Mouse (Mus musculus) C2C12 (cell line): ENCODE data around the gene Ccdc107. TPM values are rescaled to one million over a fixed set of nuclear protein-coding genes. Genes with fewer than 3 reads are reported as not detected.
A peak's percentile ranks its signal among the peaks of the same experiment; 100 is the strongest.
"Not testable (repeated sequence)": the region's sequence is repeated elsewhere in the genome, so short reads cannot be mapped to it uniquely, and the experiment has no call there.

Experiments
- H3K27me3 ChIP-seq: one replicate; pipeline ENCODE4 v1.6.1; 2011; ENCODE audit not compliant: control insufficient read depth, insufficient read depth, insufficient read length
- H3K36me3 ChIP-seq: one replicate; pipeline ENCODE4 v1.6.1; 2011; ENCODE audit not compliant: control insufficient read depth, insufficient read depth
- H3K4me3 ChIP-seq: one replicate; pipeline ENCODE4 v1.5.1; 2011; ENCODE audit warnings: mild to moderate bottlenecking, control low read depth; ENCODE audit not compliant: poor library complexity, insufficient read depth, severe bottlenecking
- H3K79me2 ChIP-seq: one replicate; pipeline ENCODE4 v1.6.1; 2011; ENCODE audit not compliant: control insufficient read depth, insufficient read depth
- H3K79me3 ChIP-seq: one replicate; pipeline ENCODE4 v1.6.1; 2011; ENCODE audit warnings: low read depth, control low read depth
- H3ac ChIP-seq: one replicate; pipeline ENCODE3; 2011; ENCODE audit warnings: low read depth; ENCODE audit not compliant: control insufficient read depth, insufficient read length
- CEBPB ChIP-seq: IDR thresholded peaks from one replicate; pipeline ENCODE4 v1.6.1; 2011; ENCODE audit warnings: low read depth, mild to moderate bottlenecking, control low read depth, moderate library complexity
- CTCF ChIP-seq: IDR thresholded peaks from one replicate; pipeline ENCODE4 v1.5.1; 2011; ENCODE audit not compliant: control insufficient read depth, insufficient read depth, insufficient read length
- FOSL1 ChIP-seq: IDR thresholded peaks from one replicate; pipeline ENCODE4 v1.8.0; 2011; ENCODE audit warnings: mild to moderate bottlenecking, low read length; ENCODE audit not compliant: poor library complexity, insufficient read depth, severe bottlenecking
- MAX ChIP-seq: IDR thresholded peaks from one replicate; pipeline ENCODE4 v1.6.1; 2011; ENCODE audit warnings: mild to moderate bottlenecking, control low read depth
- MYOD1 ChIP-seq: IDR thresholded peaks from one replicate; pipeline ENCODE4 v1.6.1; 2011; ENCODE audit warnings: low read depth; ENCODE audit not compliant: control insufficient read depth, insufficient read length
- MYOG ChIP-seq: IDR thresholded peaks from one replicate; pipeline ENCODE4 v1.6.1; 2011; ENCODE audit not compliant: control insufficient read depth, insufficient read length; ENCODE audit errors: extremely low read depth
- USF1 ChIP-seq: IDR thresholded peaks from one replicate; pipeline ENCODE4 v1.6.1; 2011; ENCODE audit warnings: low read depth, mild to moderate bottlenecking, control low read depth, moderate library complexity
- polyA plus RNA-seq: library from polyadenylated mRNA; unstranded; fragments of >200 nt; fragmentation: generic; extraction: Trizol; gene quantifications from one replicate; pipeline ENCODE4 v1.2.1, GENCODE M21; 2012; ENCODE audit warnings: missing spikeins

Gene Ccdc107
- polyA plus RNA-seq, 1 experiment: 58.9 TPM

- Histone ChIP-seq H3K79me2 (no peaks in the 10 kb centered on the region), H3K79me3 (no peaks in the 10 kb centered on the region), H3K27me3 (no peaks in the 10 kb centered on the region), H3K4me3 (no peak overlapping the region), H3K36me3 (no peaks in the 10 kb centered on the region), H3ac (no peak overlapping the region)
- TF ChIP-seq MAX (no peak), CTCF (peak; percentile 16), USF1 (no peak), MYOD1 (no peak), MYOG (no peak), CEBPB (no peak)
These were observed 13.5 kb upstream of the Ccdc107 start for GRCm38 (mm10) chr4:43478906-43479832.

- TF ChIP-seq CEBPB (no peak), CTCF (no peak), FOSL1 (no peak), USF1 (no peak), MYOD1 (no peak), MAX (no peak), MYOG (no peak)
- Histone ChIP-seq H3K4me3 (no peak overlapping the region), H3K27me3 (no peaks in the 10 kb centered on the region), H3K36me3 (no peaks in the 10 kb centered on the region), H3K79me2 (no peaks in the 10 kb centered on the region), H3K79me3 (no peaks in the 10 kb centered on the region), H3ac (no peak overlapping the region)
These were observed 11.7 kb upstream of the Ccdc107 start for GRCm38 (mm10) chr4:43480985-43481384.

- no peak overlapping the region for H3K4me3 ChIP-seq
- no peaks in the 10 kb centered on the region for H3K27me3 ChIP-seq
- H3ac ChIP-seq: no peak overlapping the region
- TF ChIP-seq CEBPB (no peak), FOSL1 (no peak)
- no peaks in the 10 kb centered on the region for H3K79me3 ChIP-seq
- H3K36me3 ChIP-seq: no peaks in the 10 kb centered on the region
- H3K79me2 ChIP-seq: no peaks in the 10 kb centered on the region
These were observed 10.7 kb upstream of the Ccdc107 start for GRCm38 (mm10) chr4:43481894-43482456.

GRCm38 (mm10) chr4:43482591-43482990 is 10.1 kb upstream of the Ccdc107 start:
- H3K79me3 ChIP-seq: no peaks in the 10 kb centered on the region
- H3K79me2 ChIP-seq: no peaks in the 10 kb centered on the region
- H3K4me3 ChIP-seq: no peak overlapping the region
- H3K36me3 ChIP-seq: no peaks in the 10 kb centered on the region
- H3ac ChIP-seq: no peak overlapping the region
- TF ChIP-seq MYOG (no peak), MAX (no peak), FOSL1 (no peak), CTCF (no peak), CEBPB (no peak), USF1 (no peak)
- H3K27me3 ChIP-seq: no peaks in the 10 kb centered on the region

- Histone ChIP-seq H3K36me3 (no peaks in the 10 kb centered on the region), H3ac (no peak within 1 kb of the TSS), H3K79me2 (no peaks in the 10 kb centered on the region), H3K27me3 (no peaks in the 10 kb centered on the region), H3K4me3 (no peak within 1 kb of the TSS), H3K79me3 (no peaks in the 10 kb centered on the region)
- TF ChIP-seq MYOD1 (no peak), MYOG (no peak)
These were observed 9.1 kb upstream of the Ccdc107 start, which contains the start of gene Sit1 for GRCm38 (mm10) chr4:43483535-43484091. Sit1 (minus strand) TSS chr4:43483734.

- H3K79me2 ChIP-seq, H3ac ChIP-seq, H3K27me3 ChIP-seq, H3K4me3 ChIP-seq, H3K79me3 ChIP-seq, H3K36me3 ChIP-seq: not testable (repeated sequence)
These were observed 7.0 kb upstream of the Ccdc107 start for GRCm38 (mm10) chr4:43485666-43486065.
